Mouse (Mus musculus): ENCODE measurements at regions not wholly inside any gene's neighbourhood (a gene's known extent, or its start where the extent isn't known, plus 50 kb on each side); places are given as distances from the start of the nearest gene placed in this dataset.

DNA sequence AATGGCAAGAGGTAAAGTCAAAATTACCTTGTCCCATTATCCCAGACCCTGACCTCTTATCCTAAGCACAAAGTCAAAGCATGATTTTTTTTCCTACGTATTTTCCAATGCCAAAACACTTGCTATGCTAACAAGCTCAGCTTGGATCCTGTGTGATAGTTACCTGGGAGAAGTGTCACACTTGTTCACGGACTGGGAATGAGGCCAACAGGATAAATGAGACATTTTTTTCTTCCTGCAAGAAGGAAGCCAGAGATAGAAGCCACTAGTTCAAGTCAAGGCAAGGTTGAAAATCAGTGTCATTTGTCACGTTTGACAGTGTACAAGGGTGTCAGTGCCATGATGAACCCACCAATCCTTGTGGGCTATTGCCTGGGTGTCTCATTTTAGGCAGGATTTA, 189.8 kb upstream of the Tas2r119 start:
- no peak for TF ChIP-seq POLR2A (IDR thresholded peaks at IDR 0.05; ENCODE audit: borderline replicate concordance, extremely low read depth, insufficient read depth, insufficient read length, poor library complexity, severe bottlenecking)
- no peak for TF ChIP-seq CTCF (IDR thresholded peaks at IDR 0.05; ENCODE audit: borderline replicate concordance, extremely low read depth, insufficient read depth, insufficient read length)
